Mouse (Mus musculus) frontal cortex, postnatal 25 days (tissue): Measurements from ENCODE around the gene Fbxl13.

Experiments
- DNase-seq, 2 experiments: peaks; one replicate each; pipeline ENCODE4 v3.0.0; 2022; ENCODE audit warnings: low spot score in 2 of 2

Gene Fbxl13

GRCm38 (mm10) chr5:21574386-21575209 is 70.8 kb downstream of the Fbxl13 start:
- no peak for DNase-seq

GRCm38 (mm10) chr5:21572764-21573416 is 72.5 kb downstream of the Fbxl13 start:
- no peak for DNase-seq

GRCm38 (mm10) chr5:21567784-21568183 is 77.7 kb downstream of the Fbxl13 start:
- no peak for DNase-seq

GRCm38 (mm10) chr5:21565392-21566065 is 79.9 kb downstream of the Fbxl13 start:
- DNase-seq = no peak

GRCm38 (mm10) chr5:21563936-21564335 is 81.5 kb downstream of the Fbxl13 start:
- no peak for DNase-seq

- DNase-seq = no peak
Measured at GRCm38 (mm10) chr5:21556502-21556901, 88.9 kb downstream of the Fbxl13 start.

- DNase-seq = no peak
Measured at GRCm38 (mm10) chr5:21554732-21555131, 90.7 kb downstream of the Fbxl13 start.

- DNase-seq = no peak
Measured at GRCm38 (mm10) chr5:21553685-21554084, 91.7 kb downstream of the Fbxl13 start.

GRCm38 (mm10) chr5:21547005-21547404 is 98.4 kb downstream of the Fbxl13 start:
- no peak for DNase-seq

- no peak for DNase-seq
Measured at GRCm38 (mm10) chr5:21545786-21546185, 99.6 kb downstream of the Fbxl13 start.

GRCm38 (mm10) chr5:21545227-21545626 is 100.2 kb downstream of the Fbxl13 start:
- no peak for DNase-seq

GRCm38 (mm10) chr5:21544821-21545220 is 100.6 kb downstream of the Fbxl13 start:
- DNase-seq = no peak

GRCm38 (mm10) chr5:21543409-21544201 is 101.8 kb downstream of the Fbxl13 start, which contains the start of gene Lrrc17:
TSS of gene Lrrc17 (plus strand) at chr5:21543559.
- DNase-seq = no peak

GRCm38 (mm10) chr5:21542226-21542625 is 103.2 kb downstream of the Fbxl13 start:
- DNase-seq = no peak

- no peak for DNase-seq
Measured at GRCm38 (mm10) chr5:21532921-21533320, 112.5 kb downstream of the Fbxl13 start.

- DNase-seq = no peak
Measured at GRCm38 (mm10) chr5:21532126-21532525, 113.3 kb downstream of the Fbxl13 start.

- no peak for DNase-seq
Measured at GRCm38 (mm10) chr5:21529110-21529720, 116.2 kb downstream of the Fbxl13 start.

- no peak for DNase-seq
Measured at GRCm38 (mm10) chr5:21528068-21528842, 117.2 kb downstream of the Fbxl13 start.

- no peak for DNase-seq
Measured at GRCm38 (mm10) chr5:21527488-21527911, 117.9 kb downstream of the Fbxl13 start.

GRCm38 (mm10) chr5:21526835-21527485 is 118.5 kb downstream of the Fbxl13 start:
- DNase-seq = no peak
